Mouse (Mus musculus) kidney, postnatal 0 days (tissue): ENCODE results near the gene Hist1h2ae. TPM values are rescaled to one million over a fixed set of nuclear protein-coding genes. Genes with fewer than 3 reads are reported as not detected.

Source experiments
- ATAC-seq: fragments of 200-750 bp; cut with Nextera tagmentation; replicated peaks from 2 replicates; pipeline ENCODE4 v1.8.0; 2017; ENCODE audit warnings: low read depth, moderate number of reproducible peaks, moderate TSS enrichment, moderate library complexity; ENCODE audit not compliant: low FRiP score
- DNase-seq: peaks from one replicate; pipeline ENCODE4 v3.0.0-alpha.2; 2016; ENCODE audit warnings: low spot score
- H3K27ac ChIP-seq: fragments of 300-500 bp; sonication (generic); 2 replicates; pipeline ENCODE4 v1.5.1; 2014; ENCODE audit warnings: mild to moderate bottlenecking
- H3K27me3 ChIP-seq: fragments of 300-500 bp; sonication (generic); 2 replicates; pipeline ENCODE4 v1.6.1; 2014; ENCODE audit warnings: low read length, mixed read lengths; ENCODE audit not compliant: insufficient read depth
- H3K36me3 ChIP-seq: fragments of 300-500 bp; sonication (generic); 2 replicates; pipeline ENCODE4 v1.6.1; 2014; ENCODE audit warnings: low read length, mixed read lengths; ENCODE audit not compliant: insufficient read depth
- H3K4me1 ChIP-seq: fragments of 300-500 bp; sonication (generic); replicated peaks from 2 replicates; pipeline ENCODE4 v1.6.1; 2014; ENCODE audit warnings: antibody characterized with exemption, low read length, mixed read lengths; ENCODE audit not compliant: insufficient read depth
- H3K4me2 ChIP-seq: fragments of 300-500 bp; sonication (generic); 2 replicates; pipeline ENCODE4 v1.6.1; 2014; ENCODE audit warnings: mild to moderate bottlenecking, low read length, moderate library complexity, mixed read lengths
- H3K4me3 ChIP-seq: fragments of 300-500 bp; sonication (generic); replicated peaks from 2 replicates; pipeline ENCODE4 v1.5.1; 2014; ENCODE audit warnings: low read depth, low read length
- H3K9ac ChIP-seq: fragments of 300-500 bp; sonication (generic); 2 replicates; pipeline ENCODE4 v1.6.1; 2014; ENCODE audit warnings: low read depth, low read length
- H3K9me3 ChIP-seq: fragments of 300-500 bp; sonication (generic); replicated peaks from 2 replicates; pipeline ENCODE4 v1.6.1; 2016; ENCODE audit warnings: low read length, inconsistent platforms, mixed read lengths
- CTCF ChIP-seq: IDR thresholded peaks from 2 replicates; pipeline ENCODE4 v1.5.1; 2016; ENCODE audit warnings: antibody characterized with exemption, low read depth, mild to moderate bottlenecking, moderate library complexity
- WGBS: fragments of 180-500 bp; shearing (Covaris S2); extraction: QIAGEN DNeasy Blood & Tissue Kit; methylation state at CpG from one replicate; pipeline ENCODE4 v1.1.7; 2014; 5-methylcytosine and 5-hydroxymethylcytosine counted together
- polyA plus RNA-seq: library from polyadenylated mRNA; unstranded; fragments of >200 nt; fragmentation: Nextera tagmentation; extraction: Ambion mirVana; gene quantifications from 2 replicates; pipeline ENCODE4 v1.2.1, GENCODE M21; 2015

Hist1h2ae gene
- 42.2 and 50.2 TPM in 2 replicates for polyA plus RNA-seq

DNA sequence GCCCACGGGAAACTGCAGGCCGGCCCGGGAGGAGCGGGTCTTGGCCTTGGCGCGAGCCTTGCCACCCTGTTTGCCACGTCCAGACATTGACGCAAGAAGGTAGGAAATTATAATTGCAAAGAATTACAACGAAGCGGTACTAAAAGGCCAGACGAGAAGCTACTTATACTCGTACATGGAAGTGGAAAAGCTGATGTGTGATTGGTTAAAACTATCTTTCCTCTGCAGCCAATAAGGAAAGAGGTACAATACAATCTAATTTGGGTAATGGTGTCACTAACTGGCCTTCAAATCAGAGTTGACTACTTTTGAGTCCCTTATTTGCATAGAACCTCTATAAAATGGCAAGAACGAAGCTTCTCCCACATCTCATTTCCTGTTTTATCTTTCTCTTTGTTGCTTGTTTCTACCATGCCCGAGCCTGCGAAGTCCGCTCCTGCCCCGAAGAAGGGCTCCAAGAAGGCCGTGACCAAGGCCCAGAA lies at the start of gene Hist1h2ae, which contains the start of gene Hist1h2bg:
TSS of gene Hist1h2ae (minus strand) at position 199 of the 482 bp plus-strand sequence.
TSS of gene Hist1h2bg (plus strand) at position 375 of the 482 bp plus-strand sequence.
- no peak for TF ChIP-seq CTCF
- Histone ChIP-seq H3K27me3 (no peaks in the 10 kb centered on the region), H3K9ac (peak within 1 kb of the TSS; percentile 55), H3K9me3 (no peaks in the 10 kb centered on the region), H3K4me1 (0 out of 2 replicates have a peak, but pooled peaks cover 7% of the 10 kb centered on the region), H3K4me3 (peak within 1 kb of the TSS; percentile 48), H3K36me3 (no peaks in the 10 kb centered on the region), H3K4me2 (peak within 1 kb of the TSS; percentile 64), H3K27ac (peak within 1 kb of the TSS; percentile 95)
- ATAC-seq (peak; percentile 86), DNase-seq (peak; percentile 99)
- under 1% methylated on average over 18 of the region's 18 CpGs for WGBS

DNA sequence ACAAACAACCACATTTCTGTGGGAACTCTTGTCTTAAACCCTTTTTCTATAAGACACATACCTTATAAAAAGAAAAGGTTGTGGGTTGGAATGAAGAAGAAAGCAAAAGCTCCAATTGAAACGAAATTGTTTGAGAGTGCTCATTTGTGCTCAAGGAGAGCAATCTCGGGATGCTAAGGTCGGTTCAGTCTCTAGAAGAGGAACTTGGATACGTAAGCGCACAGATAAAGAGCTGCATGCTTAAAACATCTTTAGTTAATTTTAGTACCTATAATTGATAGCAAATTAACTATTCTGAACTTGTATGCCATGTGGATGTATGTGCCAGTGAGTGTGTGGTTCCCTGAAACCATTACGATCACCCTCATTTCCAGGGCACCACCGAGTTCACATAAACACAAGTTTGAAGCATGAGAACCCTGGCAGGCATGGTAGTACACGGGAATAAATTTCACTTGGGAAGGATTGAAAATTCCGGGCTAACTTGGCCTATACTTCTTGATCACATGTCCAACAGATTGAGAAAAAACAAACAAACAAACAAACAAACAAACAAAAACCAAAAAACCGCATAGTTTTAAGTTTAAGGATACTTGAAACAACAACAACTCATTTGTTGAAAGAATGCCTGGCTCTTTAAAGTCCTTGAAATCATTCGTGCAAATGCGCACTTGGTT lies 49.2 kb upstream of the Hist1h2ae start:
- DNase-seq (no peak), ATAC-seq (no peak)
- Histone ChIP-seq H3K9me3 (no peaks in the 10 kb centered on the region), H3K4me3 (peak overlapping the region; percentile 56), H3K27me3 (no peaks in the 10 kb centered on the region), H3K4me1 (peaks cover 3% of the 10 kb centered on the region; the same call in 1 of the 2 replicates), H3K27ac (peak overlapping the region; percentile 96), H3K9ac (peak overlapping the region; percentile 89; the same call in 1 of the 2 replicates), H3K36me3 (no peaks in the 10 kb centered on the region), H3K4me2 (peak overlapping the region; percentile 85)
- WGBS: 47% methylated on average over 12 of the region's 12 CpGs
- no peak for TF ChIP-seq CTCF

DNA sequence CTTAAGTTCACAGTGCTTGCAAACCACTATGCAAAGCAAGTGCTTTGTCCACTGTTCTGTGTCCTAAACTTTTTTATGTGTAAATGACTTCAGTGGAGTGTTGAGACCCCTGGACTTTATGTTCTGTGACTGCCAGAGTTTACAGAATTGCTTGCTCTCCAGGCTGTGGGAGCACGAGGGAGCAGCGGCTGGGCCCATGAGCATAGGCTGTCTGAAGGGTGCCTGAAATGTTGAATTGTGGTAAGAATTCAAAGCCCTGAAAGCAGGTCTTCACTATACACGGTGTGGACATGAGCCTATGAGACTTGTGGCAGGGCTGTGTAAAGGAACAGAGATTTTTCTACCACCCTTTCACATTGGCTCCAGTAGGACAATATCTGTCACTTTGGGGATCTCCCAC lies 40.6 kb upstream of the Hist1h2ae start:
- ATAC-seq: no peak
- H3K4me1 ChIP-seq: no peaks in the 10 kb centered on the region
- no peak overlapping the region for H3K27ac ChIP-seq
- peak; percentile 12 for DNase-seq
- H3K27me3 ChIP-seq: no peaks in the 10 kb centered on the region
- TF ChIP-seq CTCF: no peak
- H3K9ac ChIP-seq: no peak overlapping the region
- 44% methylated on average over 3 of the region's 3 CpGs for WGBS
- no peaks in the 10 kb centered on the region for H3K36me3 ChIP-seq
- no peak overlapping the region for H3K4me3 ChIP-seq
- no peak overlapping the region for H3K4me2 ChIP-seq
- no peaks in the 10 kb centered on the region for H3K9me3 ChIP-seq

- Histone ChIP-seq H3K4me2 (no peak overlapping the region), H3K36me3 (no peaks in the 10 kb centered on the region), H3K4me3 (no peak overlapping the region), H3K9me3 (no peaks in the 10 kb centered on the region), H3K27me3 (no peaks in the 10 kb centered on the region), H3K4me1 (no peaks in the 10 kb centered on the region), H3K27ac (no peak overlapping the region), H3K9ac (no peak overlapping the region)
- no peak for TF ChIP-seq CTCF
- ATAC-seq (no peak), DNase-seq (no peak)
- 70% methylated on average over 2 of the region's 2 CpGs for WGBS
Measured at GRCm38 (mm10) chr13:23610393-23610792, 39.4 kb upstream of the Hist1h2ae start.

DNA sequence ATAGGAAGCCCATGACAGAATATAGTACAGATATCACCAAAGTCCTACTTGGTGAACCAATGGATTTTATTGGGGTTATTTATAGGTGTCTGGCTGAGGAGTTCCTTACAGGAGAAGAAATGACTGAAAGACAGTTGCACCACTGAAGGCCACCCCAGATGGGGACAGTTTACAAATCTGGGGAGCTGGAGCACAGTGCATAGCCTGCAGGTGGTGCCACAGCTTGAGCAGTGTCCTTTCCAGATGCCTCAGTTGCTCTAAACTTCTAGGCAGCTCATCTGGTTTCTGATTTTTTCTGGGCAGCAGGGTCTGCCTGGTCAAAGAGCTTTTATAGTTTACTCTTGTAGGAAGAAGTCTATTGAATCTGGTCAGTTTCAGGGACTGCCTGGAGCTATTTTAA lies 38.8 kb upstream of the Hist1h2ae start:
- DNase-seq (no peak), ATAC-seq (no peak)
- no peaks in the 10 kb centered on the region for H3K27me3 ChIP-seq
- H3K27ac ChIP-seq: no peak overlapping the region
- H3K9ac ChIP-seq: no peak overlapping the region
- no peak overlapping the region for H3K4me3 ChIP-seq
- no peak for TF ChIP-seq CTCF
- no peaks in the 10 kb centered on the region for H3K36me3 ChIP-seq
- H3K4me1 ChIP-seq: no peaks in the 10 kb centered on the region
- no peaks in the 10 kb centered on the region for H3K9me3 ChIP-seq
- no peak overlapping the region for H3K4me2 ChIP-seq

GRCm38 (mm10) chr13:23609209-23609608 lies 38.2 kb upstream of the Hist1h2ae start:
- no peak for TF ChIP-seq CTCF
- ATAC-seq: no peak
- H3K9ac ChIP-seq: no peak overlapping the region
- DNase-seq: no peak
- H3K9me3 ChIP-seq: no peaks in the 10 kb centered on the region
- H3K27me3 ChIP-seq: no peaks in the 10 kb centered on the region
- no peak overlapping the region for H3K27ac ChIP-seq
- no peak overlapping the region for H3K4me2 ChIP-seq
- H3K4me1 ChIP-seq: no peaks in the 10 kb centered on the region
- no peaks in the 10 kb centered on the region for H3K36me3 ChIP-seq
- H3K4me3 ChIP-seq: no peak overlapping the region
- WGBS: 70% methylated on average over 4 of the region's 4 CpGs
